Mouse (Mus musculus): Measurements from ENCODE around the gene Gprin3. TPM values are rescaled to one million over a fixed set of nuclear protein-coding genes. Genes with fewer than 3 reads are reported as not detected.

Gprin3 gene
- polyA plus RNA-seq, 1 experiment from 2014 or later = 8.2 TPM

DNA sequence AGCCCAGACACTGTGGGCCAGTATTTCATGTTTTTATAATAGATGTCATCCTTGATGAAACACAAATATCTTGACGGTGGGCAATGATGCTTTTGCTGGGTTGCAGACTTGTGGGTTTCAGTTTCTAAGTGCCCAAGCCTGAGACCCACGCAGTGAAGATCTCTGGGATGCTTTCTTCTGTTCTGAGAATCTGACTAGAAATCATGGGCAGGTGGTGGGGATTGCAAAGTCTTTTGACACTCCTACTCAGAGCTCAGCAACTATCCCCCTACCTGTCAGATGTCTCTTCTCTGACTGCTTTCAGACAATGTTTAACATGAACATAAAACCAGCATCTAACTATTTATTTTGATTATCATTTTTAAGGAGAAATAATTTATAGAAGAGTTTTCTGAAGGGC lies 7.4 kb downstream of the Gprin3 start:
- Histone ChIP-seq H3K4me1 (replicated peaks) (peaks cover 12% of the 10 kb centered on the region; the same call in 1 of the 2 replicates), H3K4me2 (no peak overlapping the region), H3K4me3 (no peak overlapping the region), H3K36me3 (no peaks in the 10 kb centered on the region), H3K9ac (no peak overlapping the region), H3K27ac (ENCODE audit: poor library complexity, severe bottlenecking) (no peak overlapping the region), H3K9me3 (replicated peaks) (no peaks in the 10 kb centered on the region), H3K27me3 (replicated peaks) (no peaks in the 10 kb centered on the region)
- whole genome bisulfite sequencing = 64% methylated on average over 2 of the region's 2 CpGs
- no peak for ATAC-seq (ENCODE audit: insufficient number of reproducible peaks, low FRiP score)

DNA sequence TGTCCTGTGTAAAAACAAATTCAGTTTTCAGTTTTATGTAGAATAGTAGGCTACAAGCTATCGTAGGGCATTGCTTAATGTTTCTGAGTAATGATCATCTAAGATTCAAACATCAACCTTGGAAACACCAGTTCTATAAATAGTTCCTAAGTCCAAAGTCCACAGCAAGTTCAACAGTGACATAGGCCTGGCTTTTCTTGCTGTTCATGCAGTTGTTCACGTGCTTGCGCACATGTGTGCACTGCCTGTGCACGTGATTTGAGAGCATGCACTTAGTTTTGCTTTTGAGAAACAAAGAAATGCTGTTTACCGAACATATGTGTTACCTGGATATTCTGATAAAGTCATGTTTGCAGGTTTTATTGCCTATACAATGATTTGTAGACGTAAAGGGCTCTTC lies 11.3 kb downstream of the Gprin3 start:
- Histone ChIP-seq H3K4me2 (no peak overlapping the region), H3K27me3 (replicated peaks) (no peaks in the 10 kb centered on the region), H3K4me3 (no peak overlapping the region), H3K4me1 (replicated peaks) (peaks cover 22% of the 10 kb centered on the region), H3K27ac (ENCODE audit: poor library complexity, severe bottlenecking) (no peak overlapping the region), H3K9ac (no peak overlapping the region), H3K36me3 (no peaks in the 10 kb centered on the region), H3K9me3 (replicated peaks) (no peaks in the 10 kb centered on the region)
- ATAC-seq (ENCODE audit: insufficient number of reproducible peaks, low FRiP score) = no peak
- WGBS = 82% methylated on average over 6 of the region's 6 CpGs

- WGBS = 27% methylated on average over 13 of the region's 13 CpGs
- 0 out of 2 replicates have a peak, but pooled peaks have one; percentile 37 for ATAC-seq (ENCODE audit: insufficient number of reproducible peaks, low FRiP score)
- Histone ChIP-seq H3K9ac (no peak overlapping the region), H3K27me3 (replicated peaks) (no peaks in the 10 kb centered on the region), H3K27ac (ENCODE audit: poor library complexity, severe bottlenecking) (peak overlapping the region; percentile 80), H3K9me3 (replicated peaks) (no peaks in the 10 kb centered on the region), H3K36me3 (no peaks in the 10 kb centered on the region), H3K4me3 (no peak overlapping the region), H3K4me2 (peak overlapping the region; percentile 31), H3K4me1 (replicated peaks) (peaks cover 39% of the 10 kb centered on the region)
These were observed 13.4 kb downstream of the Gprin3 start for GRCm38 (mm10) chr6:59412417-59413346.

- ATAC-seq (ENCODE audit: insufficient number of reproducible peaks, low FRiP score) = peak; percentile 75; the same call in 1 of the 2 replicates
- H3K36me3 ChIP-seq = no peaks in the 10 kb centered on the region
- WGBS = 26% methylated on average over 3 of the region's 3 CpGs
- no peaks in the 10 kb centered on the region for H3K27me3 ChIP-seq (replicated peaks)
- H3K27ac ChIP-seq (ENCODE audit: poor library complexity, severe bottlenecking) = peak overlapping the region; percentile 28; the same call in 1 of the 2 replicates
- no peak overlapping the region for H3K4me2 ChIP-seq
- H3K9me3 ChIP-seq (replicated peaks) = no peaks in the 10 kb centered on the region
- H3K4me1 ChIP-seq (replicated peaks) = peaks cover 33% of the 10 kb centered on the region
- H3K9ac ChIP-seq = no peak overlapping the region
- H3K4me3 ChIP-seq = no peak overlapping the region
These were observed 16.9 kb downstream of the Gprin3 start for GRCm38 (mm10) chr6:59409001-59409700.

DNA sequence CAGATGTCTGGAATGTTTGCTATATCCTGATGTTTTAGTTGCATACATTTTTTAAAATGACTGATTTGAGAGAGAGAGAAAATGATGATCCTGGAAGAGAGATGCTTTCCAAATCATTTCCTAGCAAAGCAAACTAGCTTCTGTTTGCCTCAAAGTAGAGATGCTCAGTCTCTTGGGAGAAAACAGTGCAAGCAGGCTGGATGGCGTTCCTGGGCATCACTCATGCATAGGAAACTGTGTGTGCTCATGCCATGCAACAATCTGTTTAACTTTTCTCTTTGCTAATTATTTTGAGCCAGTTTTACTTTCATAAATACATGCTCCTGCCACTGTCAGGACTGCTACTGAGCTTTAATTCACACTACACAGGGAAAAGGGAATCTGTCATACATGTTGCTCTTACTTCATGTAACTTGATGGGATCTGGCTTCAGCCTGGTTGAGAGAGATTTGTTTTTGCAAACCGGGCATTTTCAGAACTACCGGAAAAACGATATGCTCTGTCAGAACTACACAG lies 18.6 kb downstream of the Gprin3 start:
- no peak overlapping the region for H3K4me2 ChIP-seq
- H3K27ac ChIP-seq (ENCODE audit: poor library complexity, severe bottlenecking) = no peak overlapping the region
- 82% methylated on average over 4 of the region's 4 CpGs for WGBS
- no peaks in the 10 kb centered on the region for H3K36me3 ChIP-seq
- H3K9me3 ChIP-seq (replicated peaks) = no peaks in the 10 kb centered on the region
- H3K27me3 ChIP-seq (replicated peaks) = no peaks in the 10 kb centered on the region
- no peak overlapping the region for H3K4me3 ChIP-seq
- ATAC-seq (ENCODE audit: insufficient number of reproducible peaks, low FRiP score) = no peak
- H3K4me1 ChIP-seq (replicated peaks) = peaks cover 20% of the 10 kb centered on the region
- H3K9ac ChIP-seq = no peak overlapping the region

GRCm38 (mm10) chr6:59390208-59390607 lies 35.9 kb downstream of the Gprin3 start:
- Histone ChIP-seq H3K4me3 (no peak overlapping the region), H3K4me2 (no peak overlapping the region), H3K27ac (ENCODE audit: poor library complexity, severe bottlenecking) (no peak overlapping the region), H3K9ac (no peak overlapping the region), H3K27me3 (replicated peaks) (no peaks in the 10 kb centered on the region), H3K9me3 (replicated peaks) (no peaks in the 10 kb centered on the region), H3K36me3 (no peaks in the 10 kb centered on the region), H3K4me1 (replicated peaks) (peaks cover 4% of the 10 kb centered on the region; the same call in 1 of the 2 replicates)
- no peak for ATAC-seq (ENCODE audit: insufficient number of reproducible peaks, low FRiP score)
- 80% methylated on average over 3 of the region's 3 CpGs for WGBS

- H3K4me1 ChIP-seq (replicated peaks) = peaks cover 10% of the 10 kb centered on the region; the same call in 1 of the 2 replicates
- no peak for ATAC-seq (ENCODE audit: insufficient number of reproducible peaks, low FRiP score)
- H3K9me3 ChIP-seq (replicated peaks) = no peaks in the 10 kb centered on the region
- no peaks in the 10 kb centered on the region for H3K36me3 ChIP-seq
- peak overlapping the region; percentile 45; the same call in 1 of the 2 replicates for H3K27ac ChIP-seq (ENCODE audit: poor library complexity, severe bottlenecking)
- H3K9ac ChIP-seq = no peak overlapping the region
- no peak overlapping the region for H3K4me2 ChIP-seq
- H3K27me3 ChIP-seq (replicated peaks) = no peaks in the 10 kb centered on the region
- no peak overlapping the region for H3K4me3 ChIP-seq
These were observed 60.8 kb downstream of the Gprin3 start for GRCm38 (mm10) chr6:59365300-59365699.

DNA sequence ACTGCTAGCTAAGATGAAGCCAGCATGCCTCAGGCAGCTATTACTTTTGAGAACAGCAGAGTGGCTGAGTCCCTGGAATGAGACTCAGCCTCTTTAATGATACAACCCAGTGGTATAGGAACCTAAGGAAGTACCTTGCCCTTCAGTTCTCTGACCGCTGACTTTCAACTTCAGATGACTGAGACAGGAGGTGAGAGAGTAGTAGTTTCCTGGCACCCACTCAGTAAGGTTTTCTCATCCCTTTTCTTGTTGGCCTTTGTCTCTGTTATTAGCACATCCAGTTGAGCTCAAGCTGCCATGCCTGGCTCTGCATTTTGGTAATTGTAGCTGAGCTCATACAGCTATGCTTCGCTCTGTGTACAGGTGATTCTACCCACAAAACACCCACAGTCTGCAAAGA lies 62.8 kb downstream of the Gprin3 start:
- Histone ChIP-seq H3K36me3 (no peaks in the 10 kb centered on the region), H3K4me3 (no peak overlapping the region), H3K9me3 (replicated peaks) (no peaks in the 10 kb centered on the region), H3K4me2 (no peak overlapping the region), H3K27me3 (replicated peaks) (no peaks in the 10 kb centered on the region), H3K4me1 (replicated peaks) (peaks cover 10% of the 10 kb centered on the region; the same call in 1 of the 2 replicates), H3K27ac (ENCODE audit: poor library complexity, severe bottlenecking) (no peak overlapping the region), H3K9ac (no peak overlapping the region)
- ATAC-seq (ENCODE audit: insufficient number of reproducible peaks, low FRiP score) = no peak
- 78% methylated on average over 2 of the region's 2 CpGs for WGBS

DNA sequence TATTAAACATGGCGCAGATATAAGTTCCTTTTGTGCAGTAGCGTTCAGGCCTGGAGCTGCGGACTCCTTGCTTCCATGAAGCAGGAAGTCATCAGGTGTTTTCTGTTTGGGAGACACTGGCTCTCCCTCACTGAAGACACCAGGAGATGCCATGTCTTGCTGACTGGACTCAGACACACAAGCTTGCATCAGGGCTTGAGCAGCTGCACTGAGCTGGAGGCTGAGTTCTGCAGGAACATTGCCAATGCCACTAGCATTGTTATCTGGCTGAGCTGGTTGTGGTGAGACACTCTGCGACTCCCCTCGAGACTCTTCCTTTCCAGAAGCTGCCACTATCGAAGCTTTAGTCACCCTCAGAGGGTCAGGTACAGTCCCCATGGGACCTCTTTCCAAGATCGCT lies 71.2 kb downstream of the Gprin3 start:
- Histone ChIP-seq H3K4me1 (replicated peaks) (no peaks in the 10 kb centered on the region), H3K9ac (no peak overlapping the region), H3K27ac (ENCODE audit: poor library complexity, severe bottlenecking) (no peak overlapping the region), H3K9me3 (replicated peaks) (no peaks in the 10 kb centered on the region), H3K4me3 (no peak overlapping the region), H3K27me3 (replicated peaks) (no peaks in the 10 kb centered on the region), H3K4me2 (no peak overlapping the region), H3K36me3 (peaks cover 12% of the 10 kb centered on the region; the same call in 1 of the 2 replicates)
- 89% methylated on average over 7 of the region's 7 CpGs for WGBS
- ATAC-seq (ENCODE audit: insufficient number of reproducible peaks, low FRiP score) = no peak

- peaks cover 12% of the 10 kb centered on the region; the same call in 1 of the 2 replicates for H3K36me3 ChIP-seq
- no peak overlapping the region for H3K9ac ChIP-seq
- no peak overlapping the region for H3K4me3 ChIP-seq
- ATAC-seq (ENCODE audit: insufficient number of reproducible peaks, low FRiP score) = no peak
- H3K9me3 ChIP-seq (replicated peaks) = no peaks in the 10 kb centered on the region
- no peaks in the 10 kb centered on the region for H3K27me3 ChIP-seq (replicated peaks)
- WGBS = 79% methylated on average over 5 of the region's 5 CpGs
- H3K27ac ChIP-seq (ENCODE audit: poor library complexity, severe bottlenecking) = no peak overlapping the region
- H3K4me2 ChIP-seq = no peak overlapping the region
- no peaks in the 10 kb centered on the region for H3K4me1 ChIP-seq (replicated peaks)
These were observed 74.8 kb downstream of the Gprin3 start for GRCm38 (mm10) chr6:59351108-59351789.
